Mouse (Mus musculus) gastrocnemius, adult 2 months (tissue): ENCODE measurements around the gene Nup62. TPM values are rescaled to one million over a fixed set of nuclear protein-coding genes. Genes with fewer than 3 reads are reported as not detected.

ENCODE experiments used
- DNase-seq: peaks from one replicate; pipeline ENCODE4 v3.0.0; 2022
- H3K27ac ChIP-seq: fragments of 200-600 bp; 2 replicates; pipeline ENCODE4 v1.8.1; 2022; ENCODE audit warnings: mild to moderate bottlenecking
- H3K4me3 ChIP-seq: fragments of 200-600 bp; 2 replicates; pipeline ENCODE4 v1.8.1; 2022; ENCODE audit warnings: mild to moderate bottlenecking, moderate library complexity
- CTCF ChIP-seq: fragments of 200-600 bp; IDR thresholded peaks from 2 replicates; pipeline ENCODE4 v1.8.1; 2022; ENCODE audit warnings: antibody characterized with exemption, mild to moderate bottlenecking, moderate library complexity
- intact Hi-C: fragments of 180-260 bp; cut with DNase I; formaldehyde crosslinking; loops from one replicate; pipeline ENCODE4 v1.15.1; 2025
- total RNA-seq, 2 experiments: library from RNA; stranded (reverse); gene quantifications; 2 replicates each; pipeline ENCODE4 v1.2.3; 2021

Gene Nup62
- total RNA-seq, 2 experiments from 2014 or later, result 21.8 to 26.6 TPM

DNA sequence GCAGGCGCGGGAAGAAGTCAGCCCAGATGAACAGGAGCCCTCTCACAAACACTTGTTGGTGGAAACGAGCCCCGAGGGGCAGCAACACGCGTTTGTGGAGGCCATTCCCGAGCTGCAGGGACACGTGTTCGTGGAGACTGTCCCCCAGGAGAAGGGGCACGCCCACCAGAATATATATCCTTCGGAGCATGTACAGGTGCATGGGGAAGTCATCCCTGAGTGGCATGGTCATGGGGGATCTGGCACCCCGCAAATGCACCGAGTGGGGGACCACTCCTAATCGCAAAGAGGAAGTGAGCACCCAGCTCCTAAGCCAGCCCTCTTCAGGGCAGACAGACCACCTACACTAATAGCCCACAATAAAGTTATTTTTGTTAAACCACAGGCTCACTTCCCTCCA lies 24.5 kb downstream of the Nup62 start:
- no peak for DNase-seq
- intact Hi-C loops, result no loop called here
- Histone ChIP-seq H3K4me3 (no peak overlapping the region), H3K27ac (no peak overlapping the region)
- no peak for TF ChIP-seq CTCF

- TF ChIP-seq CTCF, result no peak
- H3K4me3 ChIP-seq, result no peak overlapping the region
- intact Hi-C loops, result no loop called here
- H3K27ac ChIP-seq, result peak overlapping the region; percentile 56
- peak; percentile 51 for DNase-seq
Observed at GRCm38 (mm10) chr7:44841825-44842463, 26.1 kb downstream of the Nup62 start.

GRCm38 (mm10) chr7:44845006-44845405 lies 29.1 kb downstream of the Nup62 start:
- Histone ChIP-seq H3K4me3 (no peak overlapping the region), H3K27ac (no peak overlapping the region)
- TF ChIP-seq CTCF, result no peak
- DNase-seq, result no peak
- intact Hi-C loops, result no loop called here

DNA sequence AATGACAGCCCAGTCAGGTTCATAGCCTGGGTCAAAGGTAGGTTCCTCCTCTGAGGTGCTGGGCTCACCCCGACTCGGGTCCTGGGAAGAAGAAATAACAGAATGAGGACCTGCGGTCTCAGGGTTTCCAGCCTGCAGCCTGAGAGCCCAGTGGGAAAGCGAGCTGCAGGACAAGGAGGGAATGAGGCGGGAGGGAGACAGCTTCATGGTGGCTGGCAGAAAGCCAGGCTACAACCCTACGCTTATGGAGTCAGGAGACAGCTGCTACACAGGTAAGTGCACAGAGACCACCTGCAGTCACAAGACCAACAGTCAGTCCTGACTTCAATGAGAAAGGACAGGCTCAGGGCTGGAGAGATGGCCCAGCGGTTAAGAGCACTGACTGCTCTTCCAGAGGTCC lies 30.9 kb downstream of the Nup62 start:
- DNase-seq, result no peak
- TF ChIP-seq CTCF, result no peak
- intact Hi-C loops, result no loop called here
- Histone ChIP-seq H3K4me3 (peak overlapping the region; percentile 92; the same call in 1 of the 2 replicates), H3K27ac (no peak overlapping the region)

GRCm38 (mm10) chr7:44847772-44848171 lies 31.9 kb downstream of the Nup62 start:
- peak overlapping the region; percentile 92 for H3K4me3 ChIP-seq
- intact Hi-C loops, result no loop called here
- DNase-seq, result no peak
- no peak for TF ChIP-seq CTCF
- peak overlapping the region; percentile 97 for H3K27ac ChIP-seq

DNA sequence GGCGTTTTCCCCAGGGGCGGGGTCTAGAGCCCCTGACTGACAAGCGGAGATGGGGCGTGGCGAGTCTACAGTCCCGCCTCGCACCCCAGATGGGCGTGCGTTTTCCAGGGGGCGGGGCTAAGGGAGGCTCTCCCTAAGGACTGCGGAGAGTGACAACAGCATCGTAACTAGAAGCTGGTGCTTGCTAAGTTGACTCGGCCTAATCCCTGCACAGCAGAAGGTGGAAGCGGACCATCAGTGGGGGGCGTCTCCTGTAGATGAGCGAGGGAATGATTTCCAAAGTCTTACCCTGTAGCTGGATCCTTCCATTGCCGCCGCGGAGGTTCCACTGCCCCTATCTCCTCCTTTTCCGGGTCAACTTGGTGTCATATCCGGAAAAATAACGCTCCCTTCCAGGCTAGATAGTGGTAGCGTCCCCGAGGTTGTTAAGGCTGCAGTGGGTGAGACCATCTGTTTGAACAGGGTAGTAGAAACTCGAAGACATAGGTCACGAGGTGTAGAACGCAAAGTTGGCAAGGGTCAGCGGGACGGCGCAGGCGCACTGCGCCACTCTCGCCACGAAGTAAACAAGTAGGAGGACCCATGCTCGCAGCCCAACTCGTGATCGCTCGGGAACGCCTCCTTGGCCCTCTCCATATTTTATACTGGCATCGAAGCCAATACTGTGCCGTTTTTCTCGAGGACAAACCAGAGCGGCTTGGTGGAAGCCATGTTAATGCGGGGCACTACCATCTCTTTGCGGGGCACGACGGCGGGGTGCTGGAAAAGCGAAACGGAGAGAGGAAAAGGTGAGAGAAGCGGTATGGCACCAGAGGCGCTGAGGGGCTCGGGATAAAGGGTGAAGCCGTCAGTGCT lies 32.9 kb downstream of the Nup62 start, which contains the start of the genes Akt1s1 and Tbc1d17:
Akt1s1 (plus strand) TSS at position 431 of the 855 bp plus-strand sequence.
Tbc1d17 (minus strand) TSS at position 519 of the 855 bp plus-strand sequence.
- peak; percentile 99 for DNase-seq
- intact Hi-C loops, result no loop called here
- H3K27ac ChIP-seq, result peak within 1 kb of the TSS; percentile 97
- H3K4me3 ChIP-seq, result peak within 1 kb of the TSS; percentile 92
- TF ChIP-seq CTCF, result no peak

- intact Hi-C loops, result no loop called here
- no peak for TF ChIP-seq CTCF
- Histone ChIP-seq H3K27ac (peak overlapping the region; percentile 97), H3K4me3 (peak overlapping the region; percentile 92)
- peak; percentile 95 for DNase-seq
Observed at GRCm38 (mm10) chr7:44849416-44850111, 33.7 kb downstream of the Nup62 start.

DNA sequence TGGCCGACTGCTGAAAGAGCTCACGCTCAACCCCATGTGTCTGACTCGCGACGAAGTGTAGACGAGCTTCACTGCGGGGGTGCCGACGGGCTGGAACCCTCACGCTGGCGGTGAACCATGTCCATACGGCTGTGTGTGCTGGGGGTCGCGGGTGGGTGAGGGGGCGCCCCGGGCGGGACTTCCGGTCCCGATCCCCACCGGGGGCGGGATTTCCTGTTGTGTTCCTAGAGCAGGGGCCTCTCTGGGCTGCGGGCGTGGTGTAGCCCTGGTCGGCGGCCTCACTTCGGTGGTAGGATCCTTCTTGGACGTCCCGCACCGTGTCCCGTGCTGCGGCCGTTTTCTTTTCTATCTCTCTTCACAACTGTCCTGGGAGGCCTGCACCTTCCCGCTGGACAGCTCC lies 34.3 kb downstream of the Nup62 start:
- peak overlapping the region; percentile 97 for H3K27ac ChIP-seq
- DNase-seq, result peak; percentile 85
- TF ChIP-seq CTCF, result no peak
- intact Hi-C loops, result no loop called here
- peak overlapping the region; percentile 92 for H3K4me3 ChIP-seq

- TF ChIP-seq CTCF, result no peak
- Histone ChIP-seq H3K27ac (peak overlapping the region; percentile 97), H3K4me3 (peak overlapping the region; percentile 92)
- intact Hi-C loops, result no loop called here
- DNase-seq, result no peak
Observed at GRCm38 (mm10) chr7:44850789-44851624, 35.1 kb downstream of the Nup62 start.

- intact Hi-C loops, result no loop called here
Observed at GRCm38 (mm10) chr7:44851625-44852234, 35.8 kb downstream of the Nup62 start.

DNA sequence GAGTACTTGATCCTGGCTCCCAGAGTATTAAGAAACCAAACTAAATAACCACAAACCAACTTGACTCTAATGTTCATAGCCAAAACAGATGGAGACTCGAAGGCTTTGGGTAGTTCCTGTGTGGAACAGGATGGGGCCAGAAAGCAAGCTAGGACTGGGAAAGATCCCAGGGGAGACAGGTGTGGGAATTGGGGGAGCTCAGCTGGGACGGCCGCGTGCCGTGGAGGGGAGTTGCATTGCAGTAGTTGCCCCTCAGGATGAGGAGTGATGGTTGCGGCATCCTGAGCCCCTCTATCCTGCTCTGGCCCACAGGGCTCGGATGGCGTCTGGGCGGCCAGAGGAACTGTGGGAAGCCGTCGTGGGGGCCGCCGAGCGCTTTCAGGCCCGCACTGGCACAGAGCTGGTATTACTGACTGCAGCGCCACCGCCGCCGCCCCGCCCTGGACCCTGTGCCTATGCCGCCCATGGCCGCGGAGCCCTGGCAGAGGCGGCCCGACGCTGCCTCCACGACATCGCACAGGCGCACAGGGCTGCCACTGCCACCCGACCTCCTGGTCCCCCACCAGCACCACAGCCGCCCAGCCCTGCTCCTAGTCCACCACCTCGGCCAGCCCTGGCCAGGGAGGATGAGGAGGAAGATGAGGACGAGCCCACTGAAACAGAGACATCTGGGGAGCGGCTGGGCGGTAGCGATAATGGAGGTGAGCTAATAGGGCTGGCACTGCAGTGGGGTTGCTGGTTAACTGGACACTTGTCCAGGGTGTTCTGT lies 36.6 kb downstream of the Nup62 start:
- intact Hi-C loops, result no loop called here
- H3K27ac ChIP-seq, result no peak overlapping the region
- no peak for TF ChIP-seq CTCF
- DNase-seq, result peak; percentile 42
- H3K4me3 ChIP-seq, result no peak overlapping the region

More at GRCm38 (mm10) chr7:44851625-44852234, 35.8 kb downstream of the Nup62 start:
- DNase-seq, result no peak
- peak overlapping the region; percentile 92 for H3K4me3 ChIP-seq
- no peak overlapping the region for H3K27ac ChIP-seq
- no peak for TF ChIP-seq CTCF
